Mouse (Mus musculus) layer of hippocampus, adult 8-10 months (tissue): ENCODE results near the gene Abcc8. TPM values are rescaled to one million over a fixed set of nuclear protein-coding genes. Genes with fewer than 3 reads are reported as not detected.
A peak's percentile ranks its signal among the peaks of the same experiment; 100 is the strongest.
"Not testable (repeated sequence)": the region's sequence is repeated elsewhere in the genome, so short reads cannot be mapped to it uniquely, and the experiment has no call there.

Experiments used
- DNase-seq, 2 experiments: peaks; one replicate each; pipeline ENCODE4 v3.0.0; 2022; ENCODE audit warnings: low spot score in 2 of 2
- total RNA-seq, 4 experiments: library from RNA; stranded (reverse); gene quantifications; 2 replicates each; pipeline ENCODE4 v1.2.4; 2022

Abcc8 gene
- total RNA-seq: 10 to 100 TPM; 39.0 to 52.6 (median 45.1) TPM

DNA sequence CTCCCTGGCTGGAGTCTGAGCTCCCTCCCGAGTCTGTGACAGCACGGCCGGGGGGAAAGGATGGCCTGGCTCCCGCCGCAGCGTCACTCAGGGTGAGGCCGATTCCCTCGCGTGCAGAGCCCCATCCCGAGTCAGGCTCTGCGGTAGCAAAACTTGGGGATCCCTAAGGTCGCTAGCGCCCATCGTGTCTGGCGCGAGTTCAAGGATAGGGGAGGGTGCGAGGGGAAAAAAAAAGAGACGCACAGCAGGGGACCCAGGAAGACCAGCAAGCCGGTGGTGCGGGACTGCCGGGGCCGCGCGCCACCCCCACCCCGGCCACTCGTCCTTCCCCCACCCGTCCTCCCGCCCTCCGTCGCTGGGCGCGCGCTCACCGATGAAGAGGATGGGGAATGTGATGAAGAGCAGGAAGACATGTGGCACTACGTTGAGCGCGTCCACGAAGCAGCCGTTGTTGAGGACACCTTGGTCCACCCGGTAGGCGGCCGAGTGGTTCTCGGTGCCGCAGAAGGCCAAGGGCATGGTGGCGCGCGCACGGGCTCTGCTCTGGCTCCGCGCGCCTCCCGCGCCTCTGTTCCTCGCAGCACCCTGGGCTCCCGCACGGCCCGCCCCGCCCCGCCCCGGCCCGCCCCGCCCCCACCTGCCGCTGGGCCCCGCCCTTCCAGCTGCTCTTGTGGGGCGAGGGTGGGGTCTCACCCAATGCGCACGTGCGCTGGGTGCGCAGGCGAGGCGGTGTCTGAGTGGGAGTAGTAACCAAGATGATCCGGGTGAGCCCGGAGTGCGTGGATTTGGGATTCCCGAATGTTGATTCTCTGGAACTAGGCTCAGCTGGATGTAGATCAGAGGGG is at the start of gene Abcc8:
Gene Abcc8 (minus strand): TSS at position 603 of the 845 bp plus-strand sequence.
- peak; percentile 19 to 37 for DNase-seq

DNA sequence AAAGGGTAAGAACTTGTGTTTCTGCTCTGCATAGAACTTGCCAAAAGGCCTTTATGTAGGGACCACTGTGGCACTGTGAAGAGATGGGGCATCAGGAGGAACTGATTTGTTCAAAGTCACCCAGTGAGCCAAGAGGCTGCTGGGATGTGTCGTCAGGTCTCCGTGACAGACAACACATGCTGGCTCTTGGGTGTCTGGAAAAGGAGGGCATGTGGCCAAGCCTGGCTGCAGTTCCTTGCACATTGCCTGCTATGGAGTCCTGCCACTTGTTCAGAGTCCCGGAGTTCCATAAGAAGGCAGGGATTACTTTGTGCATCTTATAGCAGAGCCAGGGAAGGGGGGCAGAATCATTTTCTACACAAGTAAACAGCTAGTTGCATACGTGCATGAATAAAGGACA is 47.1 kb upstream of the Abcc8 start:
- DNase-seq: peak in 1 of 2 experiments; percentile 14

DNA sequence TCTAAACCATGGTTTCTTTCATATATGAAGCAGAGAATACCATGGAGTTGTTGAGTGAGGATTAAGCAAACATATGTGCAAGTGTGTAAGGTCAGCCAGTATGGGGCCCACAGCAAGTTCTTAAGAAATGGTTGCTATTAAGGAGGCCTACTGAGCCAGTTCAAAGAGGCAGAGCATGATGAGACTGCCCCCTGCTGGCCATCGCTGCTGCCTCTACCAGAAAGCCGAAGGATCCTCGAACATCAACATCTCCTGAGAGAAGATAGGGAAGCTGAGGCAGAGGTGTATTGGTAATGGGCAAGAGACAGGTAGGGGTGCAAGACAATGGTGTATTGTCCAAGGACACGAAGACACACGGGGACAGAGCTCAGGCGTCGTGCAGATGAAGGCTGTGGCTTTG is 46.4 kb upstream of the Abcc8 start:
- DNase-seq: peak in 1 of 2 experiments; percentile 60

DNA sequence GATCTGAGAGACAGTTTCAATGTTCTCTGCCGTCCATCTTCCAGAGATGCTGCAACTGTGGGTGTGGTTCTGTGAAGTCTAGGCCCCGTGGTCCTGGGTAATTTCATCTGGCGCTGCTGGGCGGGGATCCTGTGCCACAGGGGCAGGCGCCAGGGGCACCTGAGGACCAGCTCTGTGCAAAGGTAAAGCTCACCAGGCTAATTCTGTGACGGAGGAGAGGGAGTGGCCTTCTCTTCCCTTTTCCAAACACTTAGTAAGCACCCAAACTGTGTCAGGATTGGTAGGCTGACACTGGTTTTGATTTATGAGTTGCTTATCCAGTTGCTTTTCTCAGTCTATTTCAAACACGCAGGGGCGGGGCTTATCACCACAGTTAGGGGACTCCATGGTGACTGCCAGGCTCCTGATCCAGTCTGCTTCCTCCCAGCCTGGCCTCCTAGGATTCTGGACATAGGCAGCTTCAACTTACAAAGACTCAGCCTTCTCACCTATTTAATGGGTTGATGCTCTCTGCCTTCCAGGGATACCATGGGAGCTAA is 40.8 kb upstream of the Abcc8 start:
- DNase-seq: no peak

DNA sequence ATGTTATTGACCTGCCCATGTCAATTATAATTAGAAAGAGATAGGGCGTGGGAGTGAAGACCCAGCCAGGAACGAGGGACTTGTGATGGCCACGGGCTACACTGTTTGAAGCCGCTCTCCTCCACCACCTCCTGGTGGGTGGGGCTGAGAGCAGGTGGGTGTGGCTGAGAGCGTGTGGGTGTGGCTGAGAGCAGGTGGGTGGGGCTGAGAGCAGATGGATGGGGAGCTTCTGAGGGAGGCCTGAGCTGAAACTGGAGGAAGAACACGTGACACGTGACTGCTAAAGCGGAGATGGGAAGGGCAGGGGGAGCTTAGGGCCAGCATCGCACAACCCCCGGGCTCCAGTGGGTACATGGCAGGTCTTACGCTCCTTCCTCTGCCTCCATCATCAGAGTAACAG is 38.6 kb upstream of the Abcc8 start:
- DNase-seq: no peak

DNA sequence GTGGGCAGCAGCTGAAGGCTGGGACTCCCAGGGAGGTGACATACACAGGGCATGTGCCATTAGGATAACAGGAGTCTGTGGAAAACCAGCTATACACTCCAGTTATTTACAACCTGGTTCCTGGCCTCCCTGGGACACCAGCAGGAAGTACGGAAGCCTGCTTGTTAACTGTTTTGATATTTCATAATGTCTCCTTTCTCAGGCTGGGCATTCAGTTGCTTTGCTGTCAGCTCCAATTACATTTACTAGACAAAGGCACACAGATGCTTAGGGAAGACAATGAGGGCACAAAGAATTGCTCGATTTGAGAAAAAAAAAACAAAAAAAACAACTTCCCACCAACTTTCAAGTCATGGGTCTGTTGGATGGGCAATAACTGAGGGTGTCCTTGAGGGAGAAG is 36.6 kb upstream of the Abcc8 start:
- DNase-seq: no peak

DNA sequence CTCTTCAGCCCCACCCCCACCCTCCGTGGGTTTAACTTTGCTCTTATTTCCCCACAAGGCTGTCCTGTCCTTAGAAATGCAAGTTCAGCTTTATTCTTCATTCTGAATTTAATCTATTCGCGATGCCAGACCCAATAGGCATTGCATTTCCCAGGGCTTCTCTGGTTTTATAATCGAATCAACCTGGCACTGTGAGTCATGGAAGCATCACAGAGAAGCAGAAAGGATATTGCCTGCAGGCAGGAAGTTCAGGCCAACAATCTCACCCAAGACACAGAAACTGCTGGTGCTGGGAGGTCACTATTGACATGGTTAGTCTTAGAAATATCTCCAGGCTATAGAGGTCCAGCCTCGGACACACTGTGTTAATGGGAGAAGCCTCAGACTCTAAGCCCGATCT is 30.4 kb upstream of the Abcc8 start:
- no peak for DNase-seq

DNA sequence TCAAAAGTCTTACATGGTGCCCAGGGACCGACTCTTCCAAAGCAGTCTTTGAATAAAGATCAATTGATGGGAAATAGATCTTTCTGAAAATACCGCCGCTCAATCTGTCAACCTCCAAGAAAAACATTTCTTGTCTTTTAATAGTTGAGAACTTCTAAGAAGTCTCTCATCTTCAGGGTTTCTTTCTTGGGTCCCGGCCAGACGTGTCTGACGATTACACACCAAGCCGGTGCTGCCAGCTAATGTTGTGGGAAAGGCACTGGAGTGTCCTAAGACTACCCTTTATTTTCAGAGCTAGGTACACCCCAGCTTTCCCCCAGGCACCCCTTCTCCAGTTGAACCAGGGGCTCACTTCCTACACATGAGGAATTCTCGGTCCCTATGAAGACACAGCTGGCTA is 28.3 kb upstream of the Abcc8 start:
- no peak for DNase-seq

DNA sequence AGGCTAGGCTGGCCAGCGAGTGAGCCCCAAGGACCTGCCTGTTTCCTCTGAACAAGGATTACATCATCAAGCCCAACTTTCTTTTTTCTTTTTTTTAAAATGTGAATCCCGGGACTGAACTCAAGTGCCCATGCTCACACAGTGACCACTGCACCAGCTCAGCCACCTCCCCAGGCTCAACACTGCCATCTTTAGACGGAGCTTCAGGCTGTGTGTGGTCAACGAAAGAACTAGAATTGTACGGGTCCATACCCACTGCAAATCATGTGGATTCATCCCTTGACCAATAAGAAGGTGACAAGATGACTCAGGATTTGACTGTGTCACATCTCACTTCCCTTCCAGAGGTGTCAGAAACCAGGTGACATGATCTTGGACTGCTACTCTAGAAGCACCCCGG is 24.9 kb upstream of the Abcc8 start:
- no peak for DNase-seq

DNA sequence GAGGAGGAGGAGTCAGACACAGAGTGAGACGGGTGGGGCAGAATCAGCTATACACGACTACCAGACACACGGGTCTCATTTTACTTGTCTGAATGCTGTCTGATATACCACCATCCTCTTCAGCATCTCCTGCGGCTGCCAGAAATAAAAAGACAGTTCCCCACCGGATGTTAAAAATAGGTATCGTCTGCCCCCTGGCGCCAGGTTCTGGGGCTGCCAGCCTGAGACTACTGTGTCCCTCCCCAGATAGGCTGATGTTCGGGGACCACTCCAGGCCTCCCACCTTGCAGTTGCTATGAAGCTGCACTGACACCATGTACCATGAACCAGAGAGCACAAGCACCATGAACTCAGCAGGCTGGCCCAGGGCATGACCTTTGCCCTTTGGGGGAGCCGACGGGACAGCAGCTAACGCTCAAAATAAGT is 24.2 kb upstream of the Abcc8 start:
- peak in 1 of 2 experiments; percentile 57 for DNase-seq

DNA sequence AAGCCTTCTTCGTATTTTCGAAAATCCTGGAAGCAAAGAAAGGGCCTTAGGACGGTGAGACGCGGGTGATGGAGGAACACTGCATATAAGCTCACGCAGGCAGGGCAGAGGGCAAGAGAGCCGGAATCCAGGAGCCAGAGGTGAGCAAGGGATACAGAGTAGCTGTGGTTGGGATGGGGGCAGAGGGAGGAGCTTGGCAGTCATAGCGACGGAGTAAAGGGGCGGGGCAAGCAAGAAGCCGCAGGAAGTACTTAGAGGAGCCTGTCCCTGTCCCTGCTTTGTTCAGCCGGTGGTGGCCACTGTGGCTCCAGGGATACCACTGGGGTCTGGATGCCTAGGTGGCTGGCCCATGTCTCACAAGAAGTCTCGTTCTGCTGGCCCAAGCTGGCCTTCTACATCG is 21.8 kb upstream of the Abcc8 start:
- DNase-seq: no peak

DNA sequence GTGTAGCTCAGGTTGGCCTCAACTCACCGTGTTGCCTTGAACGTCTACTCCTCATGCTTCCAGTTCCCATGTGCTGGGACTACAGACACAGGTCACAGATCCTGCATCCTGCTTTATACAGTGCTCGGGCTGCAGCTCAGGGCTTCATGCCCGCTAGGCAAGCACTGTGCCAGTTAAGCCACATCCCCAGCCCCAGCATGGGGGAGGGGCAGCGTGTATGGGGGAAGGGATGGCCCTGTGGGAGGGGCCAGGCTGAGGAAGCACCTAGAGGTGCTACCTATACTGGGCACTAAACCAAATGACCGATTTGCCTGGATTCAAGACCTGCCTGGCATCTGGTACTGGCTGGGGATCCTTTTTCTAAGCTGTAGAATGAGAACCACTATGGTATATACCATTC is 20.2 kb upstream of the Abcc8 start:
- DNase-seq: no peak

DNA sequence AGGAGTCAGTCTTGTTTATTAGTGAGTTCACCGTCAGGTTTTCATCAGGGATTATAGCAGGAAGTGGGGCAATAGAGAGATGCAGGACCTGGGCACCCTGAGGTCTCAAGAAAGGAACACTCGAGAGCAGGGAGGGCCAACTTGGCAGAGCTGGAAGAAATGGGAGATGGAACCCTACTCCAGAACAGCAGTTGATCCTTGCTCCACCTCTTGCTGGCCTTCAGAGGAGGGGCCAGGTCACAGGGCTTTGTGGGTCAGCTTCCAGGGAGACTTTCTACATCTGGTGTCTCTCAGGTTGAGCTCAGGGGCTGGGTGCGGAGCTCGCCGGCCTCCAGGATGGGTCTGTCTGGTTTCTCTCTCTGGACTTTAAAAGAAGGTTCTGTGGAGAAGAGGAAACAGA is 15.5 kb upstream of the Abcc8 start:
- DNase-seq: no peak

DNA sequence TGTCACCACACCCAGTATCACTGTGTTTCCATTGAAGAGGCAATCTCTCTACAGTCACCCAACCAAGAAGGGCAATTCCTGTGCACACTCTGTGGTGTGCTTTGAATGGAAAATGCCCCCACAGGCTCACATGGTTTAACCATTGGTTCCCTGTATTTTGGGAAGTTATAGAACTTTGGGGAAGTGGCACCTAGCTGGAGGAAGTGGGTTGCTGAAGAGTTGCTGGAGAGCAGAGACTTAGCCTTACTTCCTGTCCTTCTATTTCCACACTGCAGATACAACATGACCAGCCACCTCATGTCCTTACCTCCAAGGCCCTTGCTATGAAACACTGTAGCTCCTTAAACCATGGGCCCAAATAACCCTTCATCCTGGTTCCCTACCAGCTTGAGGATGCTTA is 4.4 kb upstream of the Abcc8 start:
- no peak for DNase-seq

DNA sequence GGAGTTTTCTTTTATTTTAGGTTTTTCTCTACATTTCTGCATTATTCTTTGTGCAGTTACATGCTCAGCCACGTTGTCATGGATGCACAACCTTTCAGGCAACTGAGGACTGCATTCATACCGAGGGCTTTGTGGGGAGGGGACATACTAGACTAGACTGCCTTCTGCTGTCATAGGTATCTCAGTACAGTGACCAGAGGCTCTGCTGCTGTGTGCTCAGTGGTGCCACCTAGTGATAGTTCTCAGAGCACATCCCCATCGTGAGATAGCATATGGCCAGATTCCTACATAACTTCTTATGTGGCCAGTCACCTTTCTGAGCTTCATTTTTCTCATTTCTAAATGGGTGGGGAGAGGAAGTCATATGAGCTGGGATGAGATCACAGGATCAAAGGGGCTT is 1.8 kb upstream of the Abcc8 start:
- DNase-seq: peak; percentile 26 to 60

DNA sequence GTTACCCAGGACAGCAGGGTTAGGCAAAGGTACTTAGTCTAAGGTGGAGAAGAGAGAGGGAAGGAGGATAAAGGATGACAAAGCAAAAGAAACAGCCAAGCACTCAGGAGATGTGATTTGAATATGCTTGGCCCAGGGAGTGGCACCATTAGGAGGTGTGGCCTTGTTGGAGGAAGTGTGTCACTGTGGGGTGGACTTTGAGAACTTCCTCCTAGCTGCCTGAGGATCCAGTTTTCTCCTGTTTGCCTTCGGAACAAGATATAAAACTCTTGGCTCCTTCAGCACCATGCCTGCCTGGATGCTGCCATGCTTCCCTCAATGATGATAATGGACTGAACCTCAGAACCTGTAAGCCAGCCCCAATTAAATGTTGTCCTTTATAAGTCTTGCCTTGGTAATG is 10.9 kb downstream of the Abcc8 start:
- not testable (repeated sequence) for DNase-seq

DNA sequence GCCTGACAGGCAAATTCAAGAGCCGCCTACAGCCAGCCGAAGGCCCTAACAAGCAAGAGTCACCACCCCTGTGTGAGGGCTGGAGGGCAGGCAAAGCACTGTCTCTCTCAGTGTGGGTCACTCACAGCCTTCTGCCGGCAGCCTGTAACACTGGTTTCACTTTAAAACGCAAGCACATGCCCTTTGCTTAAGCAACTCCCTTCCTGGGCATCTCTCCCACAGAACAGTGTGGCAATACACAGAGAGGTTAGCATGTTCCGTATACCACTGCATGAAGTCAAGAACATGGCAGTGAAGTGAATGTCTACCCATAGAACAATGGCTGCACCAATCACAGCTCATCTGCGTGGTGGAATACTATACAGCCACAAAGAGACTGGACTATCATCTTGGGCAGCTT is 11.4 kb downstream of the Abcc8 start:
- DNase-seq: no peak

DNA sequence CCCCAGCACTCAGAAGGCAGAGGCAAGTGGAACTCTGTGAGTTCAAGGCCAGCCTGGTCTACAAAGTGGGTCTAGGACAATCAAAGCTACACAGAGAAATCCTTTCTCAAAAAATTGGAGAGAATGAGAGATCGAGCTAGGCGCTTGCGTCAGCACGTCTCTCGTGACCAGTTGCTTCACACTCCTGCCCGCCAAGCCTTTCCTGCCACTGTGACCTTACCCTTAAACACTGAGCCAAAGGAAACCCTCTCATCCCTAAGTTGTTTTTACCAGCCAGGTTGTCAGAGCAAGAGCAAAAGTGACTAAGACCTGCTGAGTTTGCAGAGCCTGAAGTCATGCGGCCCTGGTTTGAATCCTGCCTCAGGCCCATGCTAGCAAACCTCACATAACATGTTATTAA is 11.9 kb downstream of the Abcc8 start:
- DNase-seq: no peak

DNA sequence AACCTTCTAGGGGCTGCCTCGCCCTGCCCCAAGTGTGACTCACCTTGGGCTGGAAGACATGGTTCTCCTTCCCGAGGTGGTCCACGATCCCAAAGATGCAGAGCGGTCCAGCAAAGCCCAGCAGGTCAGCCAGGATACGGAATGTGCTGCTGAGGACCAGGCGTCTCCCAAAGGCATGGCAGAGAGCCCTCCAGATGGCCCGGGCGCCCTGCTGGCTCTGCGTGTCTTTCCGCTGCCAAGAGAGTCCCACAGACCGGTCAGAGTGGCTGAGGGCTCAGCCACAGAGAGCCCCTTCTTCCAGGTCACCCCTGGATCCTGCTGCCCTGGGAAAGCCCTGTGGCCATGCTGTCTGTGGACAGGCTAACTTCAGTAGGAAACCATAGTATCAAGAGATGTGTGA is 14.0 kb downstream of the Abcc8 start:
- DNase-seq: no peak

DNA sequence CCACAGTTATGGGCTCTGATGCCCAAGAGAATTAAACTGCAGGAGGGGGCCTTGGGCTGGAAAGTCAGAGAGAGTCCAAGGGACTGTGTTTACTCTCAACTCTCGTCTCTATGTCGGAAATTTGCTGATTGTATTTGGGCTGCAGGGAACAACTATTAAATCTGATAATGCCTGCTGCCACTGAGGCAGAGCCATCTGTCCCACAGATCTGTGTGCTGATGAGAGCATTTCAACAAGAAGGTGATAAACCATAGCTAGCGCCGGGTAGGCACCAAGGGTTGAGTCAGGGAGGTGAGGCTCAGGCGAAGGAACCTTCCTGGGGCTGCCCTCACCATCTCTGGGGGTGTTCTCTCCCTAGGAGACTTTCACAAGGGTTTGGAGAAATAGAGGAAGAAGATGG is 17.1 kb downstream of the Abcc8 start:
- DNase-seq: peak in 1 of 2 experiments; percentile 37

DNA sequence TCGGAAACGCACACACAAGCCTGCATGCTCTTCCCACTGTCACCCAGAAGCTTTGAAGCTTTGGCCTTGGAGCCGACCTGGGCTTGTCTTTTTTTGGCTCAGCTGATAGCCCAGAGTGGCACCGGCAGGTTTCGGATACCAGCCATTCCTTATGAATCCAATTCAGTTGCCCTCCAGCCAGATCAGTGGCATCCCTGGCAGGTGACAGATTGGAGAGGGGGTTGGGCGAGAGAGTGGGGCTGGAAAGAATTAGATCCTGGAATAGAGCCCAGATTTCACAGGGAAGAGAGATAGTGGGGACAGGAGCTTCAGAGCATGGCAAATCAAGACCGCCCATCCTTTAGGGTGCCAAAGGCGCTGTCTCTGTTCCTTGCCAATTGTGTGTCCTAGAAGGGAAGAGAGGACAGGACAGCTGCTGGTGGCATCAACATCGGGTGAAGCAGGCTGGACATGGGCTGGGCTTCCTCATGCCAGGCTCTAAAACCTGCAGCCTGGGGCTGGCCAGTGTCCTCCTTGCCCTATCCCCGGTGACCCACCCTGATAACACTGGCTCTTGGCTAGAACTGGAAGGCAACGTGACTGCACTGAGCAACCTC is 17.6 kb downstream of the Abcc8 start:
- peak in 1 of 2 experiments; percentile 26 for DNase-seq

DNA sequence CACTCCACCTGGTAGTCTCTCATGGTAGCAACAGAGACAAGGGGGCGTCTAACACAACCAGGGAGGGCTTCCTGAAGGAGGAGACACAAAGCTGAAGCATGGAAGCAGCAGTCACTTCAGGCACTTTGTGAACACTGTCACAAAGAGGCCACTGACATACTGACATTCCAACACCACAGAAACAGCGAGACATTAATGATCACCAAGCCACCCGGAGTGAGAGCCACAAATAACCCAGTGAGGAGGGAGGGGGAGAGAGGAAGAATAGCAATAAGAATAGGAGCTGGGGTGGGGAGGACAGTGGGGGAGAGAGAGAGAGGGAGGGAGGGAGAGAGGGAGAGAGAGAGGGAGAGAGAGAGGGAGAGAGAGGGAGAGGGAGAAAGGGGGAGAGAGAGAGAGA is 18.2 kb downstream of the Abcc8 start:
- no peak for DNase-seq

DNA sequence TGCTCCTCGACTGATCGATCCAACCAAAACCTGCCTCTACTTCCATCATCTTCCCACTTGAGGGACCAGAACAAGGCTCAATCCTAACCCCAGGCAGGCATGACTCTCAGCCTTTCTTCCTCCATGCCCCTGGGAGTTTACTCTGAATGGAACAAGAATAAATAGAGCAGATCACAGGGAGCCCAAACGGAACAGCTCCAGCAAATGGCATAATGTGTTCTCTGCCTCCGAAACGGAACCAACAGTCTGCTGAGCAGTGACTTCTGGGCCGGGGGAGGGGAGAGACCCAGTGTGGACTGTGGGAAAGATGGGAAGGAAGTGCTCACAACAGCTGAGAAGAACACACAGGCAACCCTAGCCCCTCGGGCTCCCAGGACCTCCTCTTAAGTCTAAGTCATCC is 22.1 kb downstream of the Abcc8 start:
- no peak for DNase-seq
